Mouse (Mus musculus): ENCODE results near the gene Gm11757.
"Not testable (repeated sequence)": the region's sequence is repeated elsewhere in the genome, so short reads cannot be mapped to it uniquely, and the experiment has no call there.

Gene Gm11757

DNA sequence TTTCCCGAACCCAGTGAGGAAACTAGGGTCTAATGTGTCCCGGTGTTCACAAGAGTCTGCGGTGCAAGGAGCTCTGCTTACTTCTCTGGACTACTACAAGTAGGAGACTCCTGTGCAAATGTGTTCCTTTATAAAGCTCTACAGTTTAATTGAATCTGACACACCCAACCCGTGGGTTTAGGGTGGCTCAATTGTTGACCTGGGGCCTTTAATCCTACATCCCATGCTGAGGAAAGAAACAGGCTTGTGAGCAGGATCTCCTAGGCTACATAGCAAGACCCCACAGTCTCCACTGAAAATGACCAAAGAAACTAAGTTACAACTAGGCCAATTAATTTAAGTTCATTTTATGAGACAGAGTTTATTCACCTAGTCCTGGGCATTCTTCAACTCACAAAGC, at the start of gene Gm11757:
Gene Gm11757, minus strand, starts transcription at position 101 of the 400 bp plus-strand sequence.
- DNase-seq: not testable (repeated sequence)

DNA sequence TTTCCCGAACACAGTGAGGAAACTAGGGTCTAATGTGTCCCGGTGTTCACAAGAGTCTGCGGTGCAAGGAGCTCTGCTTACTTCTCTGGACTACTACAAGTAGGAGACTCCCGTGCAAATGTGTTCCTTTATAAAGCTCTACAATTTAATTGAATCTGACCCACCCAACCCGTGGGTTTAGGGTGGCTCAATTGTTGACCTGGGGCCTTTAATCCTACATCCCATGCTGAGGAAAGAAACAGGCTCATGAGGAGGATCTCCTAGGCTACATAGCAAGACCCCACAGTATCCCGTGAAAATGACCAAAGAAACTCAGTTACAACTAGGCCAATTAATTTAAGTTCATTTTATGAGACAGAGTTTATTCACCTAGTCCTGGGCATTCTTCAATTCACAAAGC, 29.7 kb upstream of the Gm11757 start, which contains the start of gene Gm11756:
Gene Gm11756, minus strand, starts transcription at position 101 of the 400 bp plus-strand sequence.
- not testable (repeated sequence) for DNase-seq

GRCm38 (mm10) chr4:73905853-73906252, 14.9 kb upstream of the Gm11757 start, which contains the start of gene Gm13871:
Gene Gm13871, minus strand, starts transcription at chr4:73905953.
- not testable (repeated sequence) for DNase-seq

- DNase-seq: not testable (repeated sequence)
Observed at GRCm38 (mm10) chr4:73876166-73876565, 14.7 kb downstream of the Gm11757 start, which contains the start of gene Gm11758. Gene Gm11758, minus strand, starts transcription at chr4:73876266.
